Mouse (Mus musculus) E14TG2a.4 (cell line): ENCODE measurements around the gene Ciz1.

Source experiments
- H3K27me3 ChIP-seq: 2 replicates; pipeline ENCODE4 v1.6.1; 2014; ENCODE audit warnings: low read length, control low read depth; ENCODE audit not compliant: insufficient read depth
- H3K36me3 ChIP-seq: 2 replicates; pipeline ENCODE4 v1.6.1; 2014; ENCODE audit warnings: low read length, control low read depth; ENCODE audit not compliant: insufficient read depth
- H3K4me1 ChIP-seq: replicated peaks from 2 replicates; pipeline ENCODE4 v1.6.1; 2014; ENCODE audit warnings: low read depth, low read length, control low read depth
- H3K4me3 ChIP-seq: replicated peaks from 2 replicates; pipeline ENCODE4 v1.5.1; 2014; ENCODE audit warnings: mild to moderate bottlenecking, low read length
- H3K9me3 ChIP-seq: 2 replicates; pipeline ENCODE4 v1.6.1; 2014; ENCODE audit warnings: low read length, control low read depth
- CTCF ChIP-seq: conservative IDR thresholded peaks from 2 replicates; pipeline ENCODE4 v1.5.1; 2014; ENCODE audit warnings: low read length
- NANOG ChIP-seq: IDR thresholded peaks from 2 replicates; pipeline ENCODE4 v1.6.1; 2014; ENCODE audit warnings: borderline replicate concordance, low read length, mixed read lengths
- POU5F1 ChIP-seq: IDR thresholded peaks from 2 replicates; pipeline ENCODE4 v1.6.1; 2014; ENCODE audit warnings: low read length, borderline replicate concordance

Gene Ciz1

DNA sequence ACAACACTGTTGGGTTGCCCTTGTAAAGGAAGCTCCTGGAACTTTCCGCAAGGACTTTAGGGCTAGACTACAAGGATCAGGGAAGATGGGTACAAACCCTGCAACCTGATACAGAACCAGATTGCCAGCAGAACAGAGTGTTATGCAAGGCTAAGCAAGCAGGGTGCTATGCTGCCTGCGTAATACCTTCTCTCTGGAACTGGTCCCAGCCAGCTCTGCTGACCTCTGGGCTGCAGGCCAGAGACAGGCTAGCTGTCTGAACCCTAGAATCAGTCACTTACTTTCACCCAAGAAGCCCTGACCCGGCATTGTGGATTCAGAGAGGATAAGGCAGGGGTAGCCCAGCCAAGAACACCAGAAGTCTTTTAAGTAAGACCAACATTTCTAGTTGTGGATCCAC, 67.2 kb downstream of the Ciz1 start:
- Histone ChIP-seq H3K36me3 (peaks cover 76% of the 10 kb centered on the region), H3K27me3 (no peaks in the 10 kb centered on the region), H3K4me1 (peaks cover 15% of the 10 kb centered on the region), H3K9me3 (no peaks in the 10 kb centered on the region), H3K4me3 (no peak overlapping the region)
- no peak for TF ChIP-seq CTCF
- no peak for TF ChIP-seq NANOG
- TF ChIP-seq POU5F1: no peak

DNA sequence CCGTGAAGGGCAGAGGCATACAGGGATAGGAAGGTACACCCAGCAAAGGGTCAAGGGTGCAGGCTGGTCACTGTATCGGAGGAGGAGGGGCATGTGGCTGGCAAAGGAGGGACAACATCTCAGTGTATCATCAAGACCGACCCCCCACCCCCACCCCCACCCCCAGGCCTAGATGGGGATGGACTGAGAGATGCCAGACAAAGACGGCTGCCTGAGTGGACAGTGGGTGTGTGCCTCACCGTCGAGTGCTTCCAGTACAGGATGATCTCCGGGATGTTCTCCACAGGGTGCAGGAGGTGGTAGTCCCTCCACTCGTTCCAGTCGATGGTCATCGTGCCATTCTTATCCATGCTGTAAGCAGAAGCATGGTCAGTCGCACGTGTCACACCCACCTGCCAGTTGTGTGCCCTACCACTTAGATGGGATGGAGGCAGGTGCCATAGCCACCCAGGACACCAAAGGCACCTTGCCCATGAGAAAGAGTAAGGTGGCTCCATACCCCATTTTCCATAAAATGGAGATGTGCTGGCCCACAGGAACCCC, 68.0 kb downstream of the Ciz1 start:
- Histone ChIP-seq H3K27me3 (no peaks in the 10 kb centered on the region), H3K36me3 (peaks cover 68% of the 10 kb centered on the region), H3K4me1 (peaks cover 23% of the 10 kb centered on the region), H3K9me3 (no peaks in the 10 kb centered on the region), H3K4me3 (no peak overlapping the region)
- TF ChIP-seq POU5F1: no peak
- TF ChIP-seq NANOG: no peak
- TF ChIP-seq CTCF: no peak

DNA sequence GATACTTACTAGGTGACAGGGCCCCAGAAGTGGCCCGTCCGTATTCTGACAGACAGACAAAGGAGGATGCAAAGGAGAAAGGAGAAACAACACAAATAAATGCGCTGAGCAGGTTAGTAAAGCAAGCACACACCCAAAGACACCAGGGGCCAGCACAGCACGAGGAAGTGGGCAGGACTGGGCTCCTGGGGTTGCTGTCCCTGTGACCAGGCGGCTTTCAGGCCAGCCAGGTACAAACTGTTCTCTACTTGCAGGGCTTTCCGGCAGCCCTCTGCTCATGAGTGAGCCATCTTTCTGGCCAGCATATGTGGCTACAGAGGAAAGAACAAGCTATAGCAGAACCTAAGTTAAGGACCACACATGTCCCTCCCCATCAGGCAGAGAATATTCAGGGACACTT, 68.5 kb downstream of the Ciz1 start:
- TF ChIP-seq NANOG (no peak), POU5F1 (no peak), CTCF (no peak)
- Histone ChIP-seq H3K9me3 (no peaks in the 10 kb centered on the region), H3K4me3 (no peak overlapping the region), H3K4me1 (peaks cover 23% of the 10 kb centered on the region), H3K27me3 (no peaks in the 10 kb centered on the region), H3K36me3 (peaks cover 63% of the 10 kb centered on the region)

DNA sequence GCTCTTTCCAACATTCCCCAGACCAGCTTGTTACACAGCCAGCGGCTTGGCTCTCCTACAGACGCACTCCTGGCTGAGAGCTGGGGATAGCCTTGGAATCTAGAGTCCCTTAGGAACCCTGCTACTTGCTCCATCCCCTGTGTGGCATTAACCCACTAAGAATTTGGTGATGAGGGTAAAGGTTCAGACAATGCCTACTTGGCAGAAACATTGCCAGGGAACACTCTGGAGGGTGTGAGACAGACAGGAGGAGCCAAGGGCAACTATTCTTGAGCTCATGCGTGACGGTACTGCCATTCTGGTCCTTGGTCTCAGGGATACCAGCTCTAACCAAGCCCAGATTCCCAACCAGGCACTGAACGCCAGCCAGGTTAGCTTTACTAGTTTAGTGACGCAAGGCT, 69.7 kb downstream of the Ciz1 start:
- no peaks in the 10 kb centered on the region for H3K9me3 ChIP-seq
- H3K4me1 ChIP-seq: peaks cover 28% of the 10 kb centered on the region
- no peaks in the 10 kb centered on the region for H3K27me3 ChIP-seq
- no peak overlapping the region for H3K4me3 ChIP-seq
- peaks cover 51% of the 10 kb centered on the region for H3K36me3 ChIP-seq
- TF ChIP-seq POU5F1 (no peak), CTCF (no peak), NANOG (no peak)

DNA sequence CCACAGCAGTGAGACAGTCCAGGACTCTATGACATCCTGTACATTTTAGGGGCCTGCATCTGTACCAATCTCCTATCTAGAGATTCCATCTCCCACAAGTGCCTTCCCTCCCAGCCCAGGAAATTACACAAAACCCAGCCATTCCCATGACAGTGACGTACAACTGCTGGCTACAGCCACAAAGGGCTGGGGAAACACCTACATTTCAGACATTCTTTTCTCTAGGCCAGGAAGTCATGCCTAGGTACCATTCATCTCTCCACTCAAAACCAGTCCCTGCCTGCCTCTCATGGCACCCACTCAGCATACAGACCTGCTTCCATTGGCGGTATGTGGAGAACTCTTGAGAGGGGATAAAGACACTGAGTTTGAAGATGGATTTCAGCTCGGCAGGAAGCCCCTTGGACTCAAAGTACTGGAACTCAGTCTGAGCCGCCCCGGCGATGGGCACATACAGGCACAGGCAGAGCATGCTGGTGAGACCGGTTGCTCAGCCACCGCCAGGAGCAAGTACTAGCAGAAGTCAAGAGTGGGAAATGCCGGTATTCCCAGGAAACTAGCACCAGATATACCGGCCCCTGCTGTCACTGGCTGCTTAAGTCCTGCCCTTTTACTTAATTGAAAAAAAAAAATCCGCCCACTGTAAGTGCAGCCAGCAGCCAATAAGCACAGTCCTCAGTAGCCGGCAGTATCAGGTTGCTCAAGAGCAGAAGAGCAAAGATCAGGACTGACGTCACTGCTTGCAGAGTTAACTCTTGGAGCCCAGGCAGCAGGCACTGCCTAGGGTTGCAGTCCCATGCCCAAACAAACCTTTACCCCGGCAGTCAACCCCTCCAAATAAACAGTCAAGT, 71.6 kb downstream of the Ciz1 start:
- TF ChIP-seq NANOG (no peak), CTCF (no peak), POU5F1 (no peak)
- H3K27me3 ChIP-seq: no peaks in the 10 kb centered on the region
- H3K4me1 ChIP-seq: peaks cover 42% of the 10 kb centered on the region
- H3K36me3 ChIP-seq: peaks cover 39% of the 10 kb centered on the region
- peak overlapping the region; percentile 68 for H3K4me3 ChIP-seq
- no peaks in the 10 kb centered on the region for H3K9me3 ChIP-seq

DNA sequence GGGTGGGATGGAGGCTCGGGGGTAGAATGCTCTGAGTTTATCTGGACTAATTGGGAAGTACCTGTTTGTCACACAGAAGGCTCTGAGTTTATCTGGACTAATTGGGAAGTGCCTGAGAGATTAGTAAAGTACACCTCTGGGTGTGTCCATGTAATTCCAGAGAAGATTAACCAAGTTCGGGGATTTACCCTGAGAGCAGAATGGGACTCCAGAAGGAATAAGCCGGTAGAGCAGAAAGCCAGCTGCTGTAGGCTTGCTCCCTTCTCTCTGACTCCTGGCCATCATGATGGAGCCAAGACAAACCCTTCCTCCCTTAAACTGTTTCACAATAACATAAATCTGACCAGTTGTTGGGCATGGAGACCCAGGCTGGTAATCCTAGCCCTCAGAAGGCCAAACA, 72.7 kb downstream of the Ciz1 start:
- peaks cover 45% of the 10 kb centered on the region for H3K4me1 ChIP-seq
- H3K4me3 ChIP-seq: no peak overlapping the region
- H3K27me3 ChIP-seq: no peaks in the 10 kb centered on the region
- no peaks in the 10 kb centered on the region for H3K9me3 ChIP-seq
- peaks cover 28% of the 10 kb centered on the region for H3K36me3 ChIP-seq
- no peak for TF ChIP-seq POU5F1
- no peak for TF ChIP-seq CTCF
- no peak for TF ChIP-seq NANOG

DNA sequence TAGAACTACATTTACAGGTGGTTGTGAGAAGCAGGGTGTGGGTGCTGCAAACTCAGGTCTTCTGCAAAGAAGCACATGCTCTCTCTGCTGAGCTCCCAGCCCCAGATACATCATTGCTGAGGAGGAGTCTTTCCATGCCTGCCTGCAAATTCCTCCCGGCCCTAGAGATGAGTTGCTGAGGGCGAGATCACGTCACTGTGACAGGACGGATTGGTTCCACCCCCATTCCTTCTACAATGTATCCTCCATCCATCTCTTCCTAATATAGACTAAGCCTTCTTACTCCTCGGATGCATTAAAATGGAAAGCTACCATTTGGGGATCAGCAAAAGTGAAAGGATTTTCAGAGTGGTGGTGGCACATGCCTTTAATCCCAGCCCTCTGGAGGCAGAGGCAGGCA, 73.4 kb downstream of the Ciz1 start:
- H3K36me3 ChIP-seq: peaks cover 21% of the 10 kb centered on the region

DNA sequence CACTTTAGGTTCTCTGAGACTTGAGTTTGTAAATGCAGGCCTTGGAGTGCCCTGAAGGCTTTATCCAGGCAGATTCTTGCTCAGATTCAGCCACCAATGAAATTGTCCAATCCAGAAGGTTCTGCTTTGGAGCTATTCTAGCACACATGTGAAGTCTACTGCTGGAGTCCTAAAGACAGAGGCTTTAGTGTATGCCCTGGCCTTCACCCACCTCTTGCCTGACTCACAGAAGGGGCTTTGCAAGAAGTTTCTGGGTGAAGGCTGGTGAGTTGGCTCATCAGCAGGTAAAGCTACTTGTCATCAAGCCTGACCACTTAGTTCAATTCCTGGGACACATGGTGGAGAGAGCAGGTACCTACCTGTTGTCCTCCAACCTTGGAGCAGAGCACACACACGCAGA, 74.0 kb downstream of the Ciz1 start:
- H3K36me3 ChIP-seq: peaks cover 15% of the 10 kb centered on the region
- H3K4me3 ChIP-seq: no peak overlapping the region
- H3K27me3 ChIP-seq: no peaks in the 10 kb centered on the region
- peaks cover 55% of the 10 kb centered on the region for H3K4me1 ChIP-seq
- H3K9me3 ChIP-seq: no peaks in the 10 kb centered on the region
- no peak for TF ChIP-seq NANOG
- no peak for TF ChIP-seq CTCF
- no peak for TF ChIP-seq POU5F1

More for the DNA sequence above, 73.4 kb downstream of the Ciz1 start:
- H3K4me1 ChIP-seq: peaks cover 50% of the 10 kb centered on the region
- H3K9me3 ChIP-seq: no peaks in the 10 kb centered on the region
- TF ChIP-seq NANOG (no peak), CTCF (no peak), POU5F1 (no peak)
- no peak overlapping the region for H3K4me3 ChIP-seq
- H3K27me3 ChIP-seq: no peaks in the 10 kb centered on the region
